Comparison of ENCODE assay signal across 16 mouse cellular contexts in genomic region chr1:42387919-42388684, GRCm38 (mm10).
DNase-seq lines count a peak whose midpoint lies in the region; ATAC-seq lines count a peak whose summit lies in the region.
"Had no signal": no experiment of that assay in that cellular context is flagged by ENCODE, and none has a peak within 500 bp of the region (broad histone marks: within the 10 kb centered on the region; RNA-seq: fewer than 3 reads in every experiment).

No protein-coding gene starts in this region.

- no peaks in the 10 kb centered on the region for H3K36me3 ChIP-seq in kidney, embryonic 16.5 days (ENCODE audit: insufficient read depth, low read length)
- H3K36me3 ChIP-seq: embryonic facial prominence, embryonic 10.5 days; limb, embryonic 13.5 days had no signal

- intact Hi-C loops in heart, postnatal 25 days (cut with DNase I) = no loop called here

- ATAC-seq in kidney, embryonic 16.5 days (ENCODE audit: low FRiP score, low TSS enrichment) = 0 out of 2 replicates have a peak, but pooled peaks have one; percentile 12

- DNase-seq in heart, adult 11 months = peak; percentile 14
- DNase-seq in heart, postnatal 25 days (ENCODE audit: low spot score) = no peak
- no peak for DNase-seq in kidney, postnatal 10 days
- peak; percentile 2 to 7 for DNase-seq in urinary bladder, postnatal 36 days (ENCODE audit: low spot score in 2 of 2)
- no peak for DNase-seq in urinary bladder, adult 2 months (ENCODE audit: low spot score)
- DNase-seq in spleen, postnatal 4 days (ENCODE audit: low spot score in 2 of 2) = no peak
- no peak for DNase-seq in frontal cortex, postnatal 14 days (ENCODE audit: low spot score in 2 of 2)
- DNase-seq: adrenal gland, adult 2 months; cerebellum, postnatal 10 days; lung, adult 18-20 months; lung, postnatal 4 days; right cerebral cortex, postnatal 14 days had no signal

- no peak overlapping the region for H3K27ac ChIP-seq in kidney, embryonic 16.5 days (ENCODE audit: low read length)
- H3K27ac ChIP-seq: embryonic facial prominence, embryonic 10.5 days; left cerebral cortex, adult 2 months; limb, embryonic 13.5 days had no signal

- 27% methylated on average over 18 of the region's 18 CpGs for WGBS in kidney, embryonic 16.5 days

- H3K27me3 ChIP-seq in kidney, embryonic 16.5 days (ENCODE audit: insufficient read depth, low read length) = no peaks in the 10 kb centered on the region
- H3K27me3 ChIP-seq: limb, embryonic 13.5 days had no signal

- peak overlapping the region; percentile 3 for H3K4me2 ChIP-seq in kidney, embryonic 16.5 days (replicated peaks; ENCODE audit: low read depth, low read length)
- H3K4me2 ChIP-seq: limb, embryonic 13.5 days had no signal

- H3K4me3 ChIP-seq in kidney, embryonic 16.5 days (ENCODE audit: low read length) = no peak overlapping the region
- H3K4me3 ChIP-seq: embryonic facial prominence, embryonic 10.5 days; left cerebral cortex, adult 2 months; limb, embryonic 13.5 days had no signal

- H3K9ac ChIP-seq in kidney, embryonic 16.5 days (replicated peaks; ENCODE audit: low read length) = no peak overlapping the region
- H3K9ac ChIP-seq: limb, embryonic 13.5 days had no signal

- peaks cover 6% of the 10 kb centered on the region for H3K4me1 ChIP-seq in kidney, embryonic 16.5 days (ENCODE audit: insufficient read depth, low read length)

- H3K9me3 ChIP-seq in kidney, embryonic 16.5 days (ENCODE audit: low read length) = no peaks in the 10 kb centered on the region
- H3K9me3 ChIP-seq: embryonic facial prominence, embryonic 10.5 days; limb, embryonic 13.5 days had no signal

Comparison
In these comparisons a context has a peak if more than half of its experiments do, and no peak if none do; other contexts are left out.
1. DNase-seq: peak in heart, adult 11 months (single experiment) and urinary bladder, postnatal 36 days (2 of 2); none in heart, postnatal 25 days (single experiment), kidney, postnatal 10 days (single experiment), urinary bladder, adult 2 months (single experiment), spleen, postnatal 4 days (0 of 2) and frontal cortex, postnatal 14 days (0 of 2).